Mouse (Mus musculus) heart, adult 2 months (tissue): ENCODE results near the gene Exoc5.

Source experiments
- CTCF ChIP-seq: fragments of 200-600 bp; IDR thresholded peaks from 2 replicates; pipeline ENCODE4 v1.8.1; 2022; ENCODE audit warnings: antibody characterized with exemption, mild to moderate bottlenecking, moderate library complexity
- EP300 ChIP-seq: fragments of 200-500 bp; IDR thresholded peaks from 2 replicates; pipeline ENCODE4 v1.6.1; 2011; ENCODE audit warnings: low read depth, low read length, control low read depth; ENCODE audit not compliant: insufficient read depth
- POLR2A ChIP-seq: fragments of 200-500 bp; IDR thresholded peaks from 2 replicates; pipeline ENCODE4 v1.6.1; 2011; ENCODE audit warnings: mild to moderate bottlenecking, low read depth, low read length, control low read depth; ENCODE audit not compliant: insufficient read depth

GRCm38 (mm10) chr14:48978971-48979388 is 87.5 kb downstream of the Exoc5 start:
- TF ChIP-seq CTCF = no peak
- no peak for TF ChIP-seq POLR2A
- no peak for TF ChIP-seq EP300
